Mouse (Mus musculus) forebrain, embryonic 10.5 days (tissue): ENCODE measurements around the gene Rab3c. TPM values are rescaled to one million over a fixed set of nuclear protein-coding genes. Genes with fewer than 3 reads are reported as not detected.
A peak's percentile ranks its signal among the peaks of the same experiment; 100 is the strongest.

Experiments used
- DNase-seq: peaks from one replicate; pipeline ENCODE4 v3.0.0-alpha.2; 2017; ENCODE audit warnings: low spot score; ENCODE audit errors: extremely low spot score
- H3K27ac ChIP-seq: fragments of 300-500 bp; sonication (generic); 2 replicates; pipeline ENCODE4 v1.5.1; 2016; ENCODE audit warnings: mild to moderate bottlenecking
- H3K27me3 ChIP-seq: fragments of 300-500 bp; sonication (generic); 2 replicates; pipeline ENCODE4 v1.6.1; 2016; ENCODE audit warnings: mild to moderate bottlenecking; ENCODE audit not compliant: poor library complexity, severe bottlenecking
- H3K36me3 ChIP-seq: fragments of 300-500 bp; sonication (generic); replicated peaks from 2 replicates; pipeline ENCODE4 v1.6.1; 2016; ENCODE audit warnings: mild to moderate bottlenecking, moderate library complexity
- H3K4me1 ChIP-seq: fragments of 300-500 bp; sonication (generic); 2 replicates; pipeline ENCODE4 v1.6.1; 2016
- H3K4me3 ChIP-seq: fragments of 300-500 bp; sonication (generic); 2 replicates; pipeline ENCODE4 v1.5.1; 2016; ENCODE audit warnings: mild to moderate bottlenecking, moderate library complexity
- H3K9me3 ChIP-seq: fragments of 300-500 bp; sonication (generic); 2 replicates; pipeline ENCODE4 v1.6.1; 2016; ENCODE audit warnings: mild to moderate bottlenecking, moderate library complexity
- WGBS: fragments of 180-500 bp; shearing (Covaris S2); methylation state at CpG from one replicate; pipeline ENCODE4 v1.1.7; 2016; 5-methylcytosine and 5-hydroxymethylcytosine counted together
- polyA plus RNA-seq: library from polyadenylated mRNA; unstranded; fragments of >200 nt; fragmentation: Nextera tagmentation; extraction: Ambion mirVana; gene quantifications from 2 replicates; pipeline ENCODE4 v1.2.1, GENCODE M21; 2016

The Rab3c gene
- polyA plus RNA-seq, 1 experiment from 2014 or later = 3.9 TPM

- Histone ChIP-seq H3K4me1 (peaks cover 6% of the 10 kb centered on the region), H3K4me3 (no peak overlapping the region), H3K27me3 (peaks cover 22% of the 10 kb centered on the region), H3K36me3 (no peaks in the 10 kb centered on the region), H3K9me3 (no peaks in the 10 kb centered on the region), H3K27ac (no peak overlapping the region)
- 86% methylated on average over 10 of the region's 10 CpGs for WGBS
- DNase-seq = no peak
Observed at GRCm38 (mm10) chr13:110024381-110025161, 256.2 kb downstream of the Rab3c start.

GRCm38 (mm10) chr13:110023031-110023430, 257.8 kb downstream of the Rab3c start:
- H3K27me3 ChIP-seq = peaks cover 33% of the 10 kb centered on the region
- H3K27ac ChIP-seq = no peak overlapping the region
- peaks cover 20% of the 10 kb centered on the region for H3K4me1 ChIP-seq
- DNase-seq = peak; percentile 46
- H3K9me3 ChIP-seq = no peaks in the 10 kb centered on the region
- WGBS = 86% methylated on average over 5 of the region's 5 CpGs
- H3K36me3 ChIP-seq = no peaks in the 10 kb centered on the region
- H3K4me3 ChIP-seq = no peak overlapping the region

- DNase-seq = no peak
- Histone ChIP-seq H3K9me3 (no peaks in the 10 kb centered on the region), H3K36me3 (no peaks in the 10 kb centered on the region), H3K27me3 (peaks cover 59% of the 10 kb centered on the region), H3K4me1 (peaks cover 29% of the 10 kb centered on the region), H3K4me3 (peak overlapping the region; percentile 51), H3K27ac (0 out of 2 replicates have a peak overlapping the region, but pooled peaks have one; percentile 32)
- whole genome bisulfite sequencing = 18% methylated on average over 9 of the region's 9 CpGs
Observed at GRCm38 (mm10) chr13:110019774-110020173, 261.0 kb downstream of the Rab3c start.

- peak; percentile 21 for DNase-seq
- H3K4me1 ChIP-seq = peaks cover 29% of the 10 kb centered on the region
- H3K27me3 ChIP-seq = peaks cover 62% of the 10 kb centered on the region
- H3K9me3 ChIP-seq = no peaks in the 10 kb centered on the region
- H3K27ac ChIP-seq = peak overlapping the region; percentile 32; the same call in 1 of the 2 replicates
- WGBS = 1% methylated on average over 20 of the region's 20 CpGs
- H3K4me3 ChIP-seq = peak overlapping the region; percentile 51
- H3K36me3 ChIP-seq = no peaks in the 10 kb centered on the region
Observed at GRCm38 (mm10) chr13:110018941-110019743, 261.7 kb downstream of the Rab3c start.

GRCm38 (mm10) chr13:110018431-110018901, 262.3 kb downstream of the Rab3c start:
- Histone ChIP-seq H3K36me3 (no peaks in the 10 kb centered on the region), H3K4me3 (peak overlapping the region; percentile 51), H3K27ac (peak overlapping the region; percentile 32; the same call in 1 of the 2 replicates), H3K27me3 (peaks cover 66% of the 10 kb centered on the region), H3K4me1 (peaks cover 29% of the 10 kb centered on the region), H3K9me3 (no peaks in the 10 kb centered on the region)
- DNase-seq = peak; percentile 82
- under 1% methylated on average over 17 of the region's 17 CpGs for WGBS

GRCm38 (mm10) chr13:110012029-110012428, 268.8 kb downstream of the Rab3c start:
- WGBS = 93% methylated on average over 4 of the region's 4 CpGs
- Histone ChIP-seq H3K4me3 (no peak overlapping the region), H3K9me3 (no peaks in the 10 kb centered on the region), H3K4me1 (peaks cover 6% of the 10 kb centered on the region), H3K36me3 (no peaks in the 10 kb centered on the region), H3K27me3 (peaks cover 35% of the 10 kb centered on the region), H3K27ac (no peak overlapping the region)
- DNase-seq = no peak

GRCm38 (mm10) chr13:110010876-110011275, 269.9 kb downstream of the Rab3c start:
- H3K4me3 ChIP-seq = no peak overlapping the region
- WGBS = 86% methylated on average over 6 of the region's 6 CpGs
- peaks cover 35% of the 10 kb centered on the region for H3K27me3 ChIP-seq
- no peaks in the 10 kb centered on the region for H3K9me3 ChIP-seq
- no peaks in the 10 kb centered on the region for H3K36me3 ChIP-seq
- no peak overlapping the region for H3K27ac ChIP-seq
- DNase-seq = no peak
- peaks cover 6% of the 10 kb centered on the region for H3K4me1 ChIP-seq

GRCm38 (mm10) chr13:110008539-110008938, 272.3 kb downstream of the Rab3c start:
- H3K4me3 ChIP-seq = no peak overlapping the region
- H3K27ac ChIP-seq = no peak overlapping the region
- 67% methylated on average over 8 of the region's 8 CpGs for WGBS
- peaks cover 18% of the 10 kb centered on the region for H3K27me3 ChIP-seq
- no peaks in the 10 kb centered on the region for H3K36me3 ChIP-seq
- peaks cover 6% of the 10 kb centered on the region for H3K4me1 ChIP-seq
- no peaks in the 10 kb centered on the region for H3K9me3 ChIP-seq
- DNase-seq = no peak

- no peak for DNase-seq
- no peak overlapping the region for H3K27ac ChIP-seq
- no peaks in the 10 kb centered on the region for H3K9me3 ChIP-seq
- H3K36me3 ChIP-seq = no peaks in the 10 kb centered on the region
- peaks cover 12% of the 10 kb centered on the region for H3K27me3 ChIP-seq
- 50% methylated on average over 21 of the region's 21 CpGs for WGBS
- no peak overlapping the region for H3K4me3 ChIP-seq
- H3K4me1 ChIP-seq = peaks cover 6% of the 10 kb centered on the region
Observed at GRCm38 (mm10) chr13:110006106-110006781, 274.6 kb downstream of the Rab3c start.

Other genes with a start within 250 kb of the Rab3c start
- gene Gapt, start 76.2 kb upstream of the Rab3c start, polyA plus RNA-seq = 0.14 and 0.17 TPM in 2 replicates
- 44.6 and 45.7 TPM in 2 replicates for gene Plk2, start 114.0 kb upstream of the Rab3c start, polyA plus RNA-seq